Mouse (Mus musculus) ES-Bruce4 (cell line): Measurements from ENCODE around the gene Lars2.

Experiments
- CTCF ChIP-seq: IDR thresholded peaks from one replicate; pipeline ENCODE4 v1.8.1; 2011; ENCODE audit warnings: low read depth, low read length
- POLR2A ChIP-seq: IDR thresholded peaks from one replicate; pipeline ENCODE4 v1.8.1; 2011; ENCODE audit warnings: low read length; ENCODE audit not compliant: insufficient read depth

- no peak for TF ChIP-seq CTCF
- no peak for TF ChIP-seq POLR2A
Observed at GRCm38 (mm10) chr9:123365942-123366707, 602 bp upstream of the Lars2 start.
